Mouse (Mus musculus): ENCODE measurements around the gene Grb10. TPM values are rescaled to one million over a fixed set of nuclear protein-coding genes. Genes with fewer than 3 reads are reported as not detected.
A peak's percentile ranks its signal among the peaks of the same experiment; 100 is the strongest.

Grb10 gene
- polyA plus RNA-seq, 2 experiments: 43.2 to 91.5 TPM

GRCm38 (mm10) chr11:12025392-12025755 is 13.1 kb downstream of the Grb10 start:
- Histone ChIP-seq H3K27ac (no peak overlapping the region), H3K4me1 (replicated peaks; ENCODE audit: control insufficient read depth in 2 of 2, insufficient read depth in 2 of 2, low read length in 1 of 2) (no peaks in the 10 kb centered on the region), H3K27me3 (ENCODE audit: control insufficient read depth, insufficient read depth, low read length) (peaks cover 21% of the 10 kb centered on the region), H3K9me3 (ENCODE audit: control insufficient read depth, low read length) (peaks cover 2% of the 10 kb centered on the region; the same call in 1 of the 2 replicates), H3K4me2 (ENCODE audit: low read depth) (no peak overlapping the region), H3K9ac (replicated peaks) (no peak overlapping the region), H3K4me3 (ENCODE audit: insufficient read depth in 1 of 2, low read depth in 2 of 2, low read length in 2 of 2) (no peak overlapping the region), H3K36me3 (replicated peaks; ENCODE audit: control insufficient read depth, insufficient read depth, low read depth) (no peaks in the 10 kb centered on the region)
- no peak for TF ChIP-seq CTCF (IDR thresholded peaks at IDR 0.05; ENCODE audit: low read depth)
- no peak for TF ChIP-seq EP300 (IDR thresholded peaks at IDR 0.05; ENCODE audit: low read depth)
- DNase-seq (ENCODE audit: low read depth in 3 of 3, low spot score in 3 of 3): no peak
- 61% methylated on average over 32 of the region's 32 CpGs for WGBS (ENCODE audit: insufficient replicate concordance)
- peak; percentile 29; the same call in 1 of the 2 replicates for ATAC-seq (ENCODE audit: insufficient read depth)

- no peak overlapping the region for H3K4me2 ChIP-seq (ENCODE audit: low read depth)
- H3K36me3 ChIP-seq (replicated peaks; ENCODE audit: control insufficient read depth, insufficient read depth, low read depth): no peaks in the 10 kb centered on the region
- WGBS (ENCODE audit: insufficient replicate concordance): 33% methylated on average over 3 of the region's 3 CpGs
- no peaks in the 10 kb centered on the region for H3K4me1 ChIP-seq (replicated peaks; ENCODE audit: control insufficient read depth in 2 of 2, insufficient read depth in 2 of 2, low read length in 1 of 2)
- TF ChIP-seq EP300 (IDR thresholded peaks at IDR 0.05; ENCODE audit: low read depth) (no peak), CTCF (IDR thresholded peaks at IDR 0.05; ENCODE audit: low read depth) (no peak)
- H3K9me3 ChIP-seq (ENCODE audit: control insufficient read depth, low read length): peaks cover 2% of the 10 kb centered on the region; the same call in 1 of the 2 replicates
- ATAC-seq (ENCODE audit: insufficient read depth) (no peak), DNase-seq (ENCODE audit: low read depth in 3 of 3, low spot score in 3 of 3) (no peak)
- no peak overlapping the region for H3K4me3 ChIP-seq (ENCODE audit: insufficient read depth in 1 of 2, low read depth in 2 of 2, low read length in 2 of 2)
- H3K27ac ChIP-seq: no peak overlapping the region
- H3K27me3 ChIP-seq (ENCODE audit: control insufficient read depth, insufficient read depth, low read length): peaks cover 19% of the 10 kb centered on the region
- no peak overlapping the region for H3K9ac ChIP-seq (replicated peaks)
Observed at GRCm38 (mm10) chr11:12023051-12023450, 15.4 kb downstream of the Grb10 start.

- TF ChIP-seq CTCF (IDR thresholded peaks at IDR 0.05; ENCODE audit: low read depth): no peak
- no peak for ATAC-seq (ENCODE audit: insufficient read depth)
- Histone ChIP-seq H3K4me2 (ENCODE audit: low read depth) (no peak overlapping the region), H3K36me3 (replicated peaks; ENCODE audit: control insufficient read depth, insufficient read depth, low read depth) (no peaks in the 10 kb centered on the region), H3K27ac (no peak overlapping the region), H3K27me3 (ENCODE audit: control insufficient read depth, insufficient read depth, low read length) (peaks cover 1% of the 10 kb centered on the region; the same call in 1 of the 2 replicates), H3K9me3 (ENCODE audit: control insufficient read depth, low read length) (no peaks in the 10 kb centered on the region), H3K4me3 (ENCODE audit: insufficient read depth in 1 of 2, low read depth in 2 of 2, low read length in 2 of 2) (no peak overlapping the region), H3K9ac (replicated peaks) (no peak overlapping the region), H3K4me1 (replicated peaks; ENCODE audit: control insufficient read depth in 2 of 2, insufficient read depth in 2 of 2, low read length in 1 of 2) (no peaks in the 10 kb centered on the region)
- 41% methylated on average over 1 of the region's 1 CpGs for WGBS (ENCODE audit: insufficient replicate concordance)
- DNase-seq (ENCODE audit: low read depth in 3 of 3, low spot score in 3 of 3): no peak
Observed at GRCm38 (mm10) chr11:12019651-12020050, 18.8 kb downstream of the Grb10 start.

GRCm38 (mm10) chr11:12018604-12019003 is 19.9 kb downstream of the Grb10 start:
- no peaks in the 10 kb centered on the region for H3K4me1 ChIP-seq (replicated peaks; ENCODE audit: control insufficient read depth in 2 of 2, insufficient read depth in 2 of 2, low read length in 1 of 2)
- 67% methylated on average over 4 of the region's 4 CpGs for WGBS (ENCODE audit: insufficient replicate concordance)
- no peak for DNase-seq (ENCODE audit: low read depth in 3 of 3, low spot score in 3 of 3)
- H3K9me3 ChIP-seq (ENCODE audit: control insufficient read depth, low read length): no peaks in the 10 kb centered on the region
- no peaks in the 10 kb centered on the region; the same call in 1 of the 2 replicates for H3K27me3 ChIP-seq (ENCODE audit: control insufficient read depth, insufficient read depth, low read length)
- no peak for ATAC-seq (ENCODE audit: insufficient read depth)
- H3K36me3 ChIP-seq (replicated peaks; ENCODE audit: control insufficient read depth, insufficient read depth, low read depth): no peaks in the 10 kb centered on the region
- no peak overlapping the region for H3K27ac ChIP-seq
- H3K9ac ChIP-seq (replicated peaks): no peak overlapping the region
- no peak overlapping the region for H3K4me2 ChIP-seq (ENCODE audit: low read depth)
- H3K4me3 ChIP-seq (ENCODE audit: insufficient read depth in 1 of 2, low read depth in 2 of 2, low read length in 2 of 2): no peak overlapping the region
- TF ChIP-seq EP300 (IDR thresholded peaks at IDR 0.05; ENCODE audit: low read depth) (no peak), CTCF (IDR thresholded peaks at IDR 0.05; ENCODE audit: low read depth) (no peak)

GRCm38 (mm10) chr11:12010084-12010483 is 28.4 kb downstream of the Grb10 start:
- no peak overlapping the region for H3K4me3 ChIP-seq (ENCODE audit: insufficient read depth in 1 of 2, low read depth in 2 of 2, low read length in 2 of 2)
- H3K4me1 ChIP-seq (replicated peaks; ENCODE audit: control insufficient read depth in 2 of 2, insufficient read depth in 2 of 2, low read length in 1 of 2): peaks cover 0 to 4% of the 10 kb centered on the region in 2 experiments; a peak in 2 of 4 replicates
- H3K9ac ChIP-seq (replicated peaks): no peak overlapping the region
- no peaks in the 10 kb centered on the region for H3K27me3 ChIP-seq (ENCODE audit: control insufficient read depth, insufficient read depth, low read length)
- no peak overlapping the region for H3K4me2 ChIP-seq (ENCODE audit: low read depth)
- H3K36me3 ChIP-seq (replicated peaks; ENCODE audit: control insufficient read depth, insufficient read depth, low read depth): no peaks in the 10 kb centered on the region
- DNase-seq (ENCODE audit: low read depth in 3 of 3, low spot score in 3 of 3) (peak in 2 of 3 experiments; percentile 20 to 27), ATAC-seq (ENCODE audit: insufficient read depth) (peak; percentile 85)
- 20% methylated on average over 3 of the region's 3 CpGs for WGBS (ENCODE audit: insufficient replicate concordance)
- no peak overlapping the region for H3K27ac ChIP-seq
- H3K9me3 ChIP-seq (ENCODE audit: control insufficient read depth, low read length): no peaks in the 10 kb centered on the region; the same call in 1 of the 2 replicates
- TF ChIP-seq CTCF (IDR thresholded peaks at IDR 0.05; ENCODE audit: low read depth): no peak
- peak; percentile 75 for TF ChIP-seq EP300 (IDR thresholded peaks at IDR 0.05; ENCODE audit: low read depth)
